Mouse (Mus musculus) fibroblast of lung, adult 2 months (primary cell): ENCODE measurements at regions not wholly inside any gene's neighbourhood (a gene's known extent, or its start where the extent isn't known, plus 50 kb on each side); places are given as distances from the start of the nearest gene placed in this dataset.

Experiments
- DNase-seq: peaks from one replicate; pipeline ENCODE4 v3.0.0-alpha.2; 2011; ENCODE audit warnings: low read depth

DNA sequence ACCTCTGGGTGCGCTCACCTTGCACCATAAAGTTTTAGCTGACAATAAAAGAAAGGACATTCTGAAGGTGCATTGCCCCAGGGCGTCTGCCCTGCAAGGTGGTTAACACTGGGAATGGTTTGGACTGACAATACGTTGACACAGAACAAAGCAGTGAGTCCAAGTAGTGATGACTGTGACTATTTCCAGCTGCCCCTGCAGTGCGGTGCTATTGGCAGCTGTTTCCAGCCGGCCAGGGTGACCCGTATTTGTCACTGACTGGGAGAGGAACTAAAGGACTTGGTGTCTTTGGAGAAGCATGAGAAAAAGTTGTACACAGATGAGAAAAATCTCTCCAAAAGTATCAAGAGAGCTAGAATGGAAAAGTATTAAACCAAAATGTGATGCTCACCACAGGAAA is 52.0 kb upstream of the Vtcn1 start:
- DNase-seq: no peak

GRCm38 (mm10) chr3:100771363-100771762 is 53.9 kb upstream of the Vtcn1 start:
- no peak for DNase-seq

- DNase-seq: no peak
Observed at GRCm38 (mm10) chr3:100770841-100771240, 54.4 kb upstream of the Vtcn1 start.

- no peak for DNase-seq
Observed at GRCm38 (mm10) chr3:100769146-100769545, 56.1 kb upstream of the Vtcn1 start.

DNA sequence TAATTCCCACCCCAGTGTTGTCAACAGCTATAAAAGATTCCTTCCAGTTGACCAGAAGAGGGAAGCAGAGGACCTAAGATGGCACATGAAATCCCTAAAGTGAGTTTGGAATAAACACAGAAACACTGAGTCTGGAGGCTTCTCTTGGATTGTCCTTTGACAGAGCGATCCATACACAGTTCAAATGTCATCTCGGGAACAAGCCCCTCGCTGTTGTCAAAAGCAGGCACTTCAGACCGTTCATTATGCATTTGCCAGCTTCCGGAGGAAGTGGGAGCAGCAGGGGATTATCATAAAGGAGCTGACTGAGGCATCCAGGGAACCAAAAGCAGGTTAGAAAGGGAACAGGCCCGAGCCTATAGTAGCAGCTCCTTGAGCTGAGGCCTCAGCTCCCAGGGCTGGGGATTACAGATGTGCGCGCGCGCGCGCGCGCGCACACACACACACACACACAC is 57.1 kb upstream of the Vtcn1 start:
- peak; percentile 29 for DNase-seq

DNA sequence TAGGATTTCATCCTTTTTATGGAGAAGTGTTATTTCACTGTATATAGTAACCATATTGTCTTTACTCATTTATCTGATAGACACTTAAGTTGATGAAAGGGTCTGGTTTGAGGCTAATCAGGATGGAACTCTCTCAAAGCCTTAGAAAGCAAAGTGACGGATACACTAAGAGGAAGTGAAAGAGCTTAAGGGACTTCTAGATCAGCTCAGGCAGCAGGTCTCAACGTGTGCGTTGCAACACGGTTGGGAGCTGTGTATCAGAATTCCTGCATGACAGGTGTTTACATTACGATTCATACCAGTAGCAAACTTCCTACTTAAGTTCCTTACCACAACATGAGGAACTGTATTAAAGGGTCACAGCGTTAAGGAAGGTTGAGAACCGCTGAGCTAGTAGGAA is 59.9 kb upstream of the Vtcn1 start:
- DNase-seq: no peak

- no peak for DNase-seq
Observed at GRCm38 (mm10) chr3:100762895-100763294, 62.4 kb upstream of the Vtcn1 start.

GRCm38 (mm10) chr3:100759091-100759941 is 65.9 kb upstream of the Vtcn1 start:
- DNase-seq: no peak

DNA sequence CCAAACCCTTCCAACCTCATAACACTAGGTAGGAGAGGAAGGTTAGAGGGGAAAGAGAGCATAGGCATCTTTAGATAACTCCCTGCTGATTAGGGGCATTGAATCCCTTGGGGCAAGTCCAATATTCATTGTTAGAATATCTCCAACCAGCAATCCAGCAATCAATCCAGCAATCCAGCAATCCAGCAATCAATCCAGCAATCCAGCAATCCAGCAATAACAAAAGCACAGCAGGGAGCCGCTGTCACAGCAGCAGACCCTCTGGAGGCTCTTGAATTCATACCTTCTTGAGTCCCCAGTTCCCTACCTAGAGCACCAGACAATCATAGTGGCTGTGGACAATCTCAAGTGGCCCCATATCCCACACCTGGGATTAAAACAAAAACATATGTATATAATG is 69.4 kb upstream of the Man1a2 start:
- DNase-seq: no peak

DNA sequence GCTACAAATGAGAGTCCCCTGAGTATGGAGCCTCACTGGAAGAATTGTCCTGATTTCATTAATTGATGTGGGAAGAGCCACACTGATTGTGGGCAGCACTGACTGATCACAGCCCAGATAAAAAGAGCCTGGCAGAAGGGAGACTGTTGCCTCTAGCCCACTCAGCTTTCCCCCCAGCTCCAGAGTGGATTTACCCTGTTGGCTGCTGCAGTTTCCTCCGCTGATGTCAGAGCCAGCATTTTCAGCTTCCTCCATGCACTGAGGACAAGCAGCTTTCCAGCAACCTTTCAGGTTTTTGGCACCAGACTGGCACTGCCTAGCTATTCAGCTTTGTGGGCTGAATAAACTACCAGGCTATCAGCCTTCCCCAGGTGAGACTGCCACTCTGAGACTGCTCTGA is 65.9 kb upstream of the Man1a2 start:
- no peak for DNase-seq

DNA sequence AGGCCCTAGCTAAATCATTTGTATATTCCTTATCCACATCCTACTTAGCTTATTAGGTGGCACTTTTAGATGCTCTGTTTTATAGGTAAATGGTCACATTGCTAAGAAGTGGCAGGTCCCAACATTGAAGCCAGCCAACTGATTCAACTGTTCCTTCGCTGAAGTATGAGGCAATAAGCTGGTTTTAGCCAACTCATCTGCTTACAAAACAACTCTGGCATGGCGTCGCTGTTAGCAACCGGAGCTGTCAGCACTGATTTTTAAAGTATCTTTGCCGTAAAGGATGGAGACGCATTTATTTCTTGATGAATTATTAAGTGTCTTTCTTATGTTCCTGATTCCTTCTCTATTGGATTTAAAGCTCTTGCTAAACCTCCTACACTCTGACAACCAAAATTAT is 63.4 kb upstream of the Man1a2 start:
- DNase-seq: no peak

DNA sequence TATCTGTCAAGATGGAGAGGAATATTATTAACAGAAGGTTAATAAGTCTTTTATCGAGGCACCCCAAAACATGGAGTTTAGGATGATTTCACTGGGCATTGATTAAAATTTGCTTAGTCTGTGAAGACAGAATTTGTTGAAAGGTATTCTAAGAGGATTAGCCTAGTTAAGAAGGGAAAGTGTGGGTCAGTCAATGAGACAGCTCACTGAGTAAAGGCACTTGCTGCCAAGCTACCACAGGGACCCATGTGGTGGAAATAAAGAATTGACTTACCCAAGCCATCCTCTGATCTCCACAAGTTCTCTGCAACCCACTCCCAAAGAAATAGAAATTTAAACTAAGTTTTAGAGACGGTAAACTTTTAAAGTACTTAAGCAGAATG is 63.0 kb upstream of the Man1a2 start:
- no peak for DNase-seq

DNA sequence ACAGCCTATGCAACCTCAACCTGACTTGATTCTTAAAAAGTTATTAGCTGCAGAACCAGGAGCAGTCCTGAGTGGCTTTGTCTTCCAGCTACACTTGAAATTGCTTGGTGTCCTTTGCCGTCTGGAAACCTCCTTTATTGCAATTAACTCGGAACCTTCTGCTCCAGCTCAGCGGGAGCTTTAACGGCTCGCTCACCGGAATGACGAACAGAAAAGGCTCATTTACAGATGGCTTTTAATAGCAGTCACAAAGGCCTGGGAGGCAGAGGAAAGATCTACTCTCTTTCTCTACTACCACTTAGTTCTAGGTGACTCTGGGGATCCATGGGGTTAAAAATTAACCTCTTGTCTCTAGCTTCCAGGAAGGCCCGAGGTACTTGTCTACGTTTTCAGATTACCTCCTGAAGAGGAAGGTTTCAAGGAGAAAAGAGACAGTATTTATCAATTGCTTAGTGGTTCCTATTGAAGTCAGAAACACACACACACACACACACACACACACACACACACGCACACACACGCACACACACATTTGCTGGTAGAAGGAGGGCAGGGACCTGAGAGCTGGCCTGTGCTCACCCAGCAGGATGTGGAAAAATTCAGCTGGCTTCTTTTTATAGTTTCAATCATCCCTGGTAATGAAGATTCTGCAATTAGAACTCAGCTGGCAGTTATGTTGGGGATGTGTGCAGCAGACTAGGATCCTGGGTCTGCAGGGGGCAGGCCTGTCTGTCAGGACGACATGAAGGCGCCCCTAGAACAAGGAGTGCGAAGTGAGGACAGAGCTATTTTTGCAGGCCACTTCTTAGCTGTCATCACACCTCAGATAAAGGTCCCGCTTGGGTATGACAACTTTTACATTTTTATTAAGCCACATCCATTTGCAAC is 62.4 kb upstream of the Man1a2 start:
- no peak for DNase-seq

- no peak for DNase-seq
Observed at GRCm38 (mm10) chr3:100737660-100738059, 52.4 kb upstream of the Man1a2 start.

GRCm38 (mm10) chr3:100736539-100736938 is 51.2 kb upstream of the Man1a2 start:
- DNase-seq: no peak
